Mouse (Mus musculus) kidney, embryonic 15.5 days (tissue): ENCODE measurements around the gene Pdcd1. TPM values are rescaled to one million over a fixed set of nuclear protein-coding genes. Genes with fewer than 3 reads are reported as not detected.
"Not testable (repeated sequence)": the region's sequence is repeated elsewhere in the genome, so short reads cannot be mapped to it uniquely, and the experiment has no call there.

ENCODE experiments used
- ATAC-seq: fragments of 200-750 bp; cut with Nextera tagmentation; replicated peaks from 2 replicates; pipeline ENCODE4 v1.8.0; 2017; ENCODE audit warnings: moderate TSS enrichment; ENCODE audit not compliant: low FRiP score
- H3K27ac ChIP-seq: fragments of 300-500 bp; sonication (generic); 2 replicates; pipeline ENCODE4 v1.5.1; 2015; ENCODE audit warnings: mild to moderate bottlenecking, inconsistent platforms
- H3K27me3 ChIP-seq: fragments of 300-500 bp; sonication (generic); 2 replicates; pipeline ENCODE4 v1.6.1; 2015; ENCODE audit warnings: inconsistent platforms
- H3K36me3 ChIP-seq: fragments of 300-500 bp; sonication (generic); 2 replicates; pipeline ENCODE4 v1.6.1; 2015; ENCODE audit warnings: inconsistent platforms
- H3K4me1 ChIP-seq: fragments of 300-500 bp; sonication (generic); 2 replicates; pipeline ENCODE4 v1.6.1; 2015; ENCODE audit warnings: inconsistent platforms
- H3K4me2 ChIP-seq: fragments of 300-500 bp; sonication (generic); 2 replicates; pipeline ENCODE4 v1.6.1; 2015; ENCODE audit warnings: moderate library complexity, mild to moderate bottlenecking, inconsistent platforms
- H3K4me3 ChIP-seq: fragments of 300-500 bp; sonication (generic); replicated peaks from 2 replicates; pipeline ENCODE4 v1.5.1; 2015; ENCODE audit warnings: mild to moderate bottlenecking, inconsistent platforms
- H3K9ac ChIP-seq: fragments of 300-500 bp; sonication (generic); 2 replicates; pipeline ENCODE4 v1.6.1; 2015; ENCODE audit warnings: mild to moderate bottlenecking, inconsistent platforms
- H3K9me3 ChIP-seq: fragments of 300-500 bp; sonication (generic); replicated peaks from 2 replicates; pipeline ENCODE4 v1.6.1; 2016; ENCODE audit warnings: inconsistent platforms
- WGBS: fragments of 180-500 bp; shearing (Covaris S2); methylation state at CpG from one replicate; pipeline ENCODE4 v1.1.7; 2015; ENCODE audit warnings: mixed read lengths; 5-methylcytosine and 5-hydroxymethylcytosine counted together
- polyA plus RNA-seq: library from polyadenylated mRNA; unstranded; fragments of >200 nt; fragmentation: Nextera tagmentation; extraction: Ambion mirVana; gene quantifications from 2 replicates; pipeline ENCODE4 v1.2.1, GENCODE M21; 2015

Pdcd1 gene
- polyA plus RNA-seq, 1 experiment from 2014 or later = not detected

DNA sequence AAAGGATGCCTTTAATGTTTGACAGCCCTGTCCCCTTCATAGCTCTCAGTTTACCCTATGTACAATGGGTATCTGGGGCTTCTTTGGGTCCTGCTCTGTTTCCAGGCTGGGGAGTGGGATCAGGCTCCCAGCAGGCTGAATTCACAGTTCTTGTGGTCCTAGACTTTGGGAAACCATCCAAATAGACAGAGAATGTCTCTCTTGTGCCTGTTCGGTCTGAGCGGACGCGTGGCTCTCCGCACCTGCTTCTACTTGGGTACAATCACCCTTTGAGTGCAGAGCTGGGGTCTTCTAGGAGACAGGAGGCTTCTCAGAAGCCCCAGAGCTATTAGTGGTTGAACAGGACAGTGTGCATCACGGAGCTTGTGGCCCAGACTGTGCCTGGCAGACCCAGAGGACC lies 32.2 kb downstream of the Pdcd1 start, which contains the start of gene Neu4:
Neu4 (plus strand) TSS at position 301 of the 400 bp plus-strand sequence.
- H3K9ac ChIP-seq = no peak within 1 kb of the TSS
- H3K27ac ChIP-seq = no peak within 1 kb of the TSS
- H3K27me3 ChIP-seq = no peaks in the 10 kb centered on the region
- no peaks in the 10 kb centered on the region for H3K9me3 ChIP-seq
- 85% methylated on average over 6 of the region's 6 CpGs for WGBS
- H3K4me1 ChIP-seq = no peaks in the 10 kb centered on the region
- no peak for ATAC-seq
- no peak within 1 kb of the TSS for H3K4me2 ChIP-seq
- no peaks in the 10 kb centered on the region for H3K36me3 ChIP-seq
- H3K4me3 ChIP-seq = no peak within 1 kb of the TSS

DNA sequence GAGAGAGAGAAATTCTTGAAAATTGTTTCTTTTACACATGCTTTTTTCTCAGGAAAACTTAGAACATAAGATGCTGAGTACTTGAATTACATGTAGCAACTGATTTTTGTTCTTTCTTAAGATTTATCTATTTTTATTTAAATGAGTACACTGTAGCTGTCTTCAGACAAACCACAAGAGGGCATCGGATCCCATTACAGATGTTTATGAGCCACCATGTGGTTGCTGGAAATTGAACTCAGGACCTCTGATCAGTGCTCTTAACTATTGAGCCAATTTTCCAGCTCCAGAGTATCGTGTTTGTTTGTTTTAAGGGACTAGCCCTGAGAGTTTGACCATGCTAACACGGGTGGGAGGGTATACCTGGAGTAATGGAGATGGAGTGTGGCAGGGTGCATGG lies 40.7 kb downstream of the Pdcd1 start:
- Histone ChIP-seq H3K9ac (no peak overlapping the region), H3K4me3 (no peak overlapping the region), H3K27me3 (no peaks in the 10 kb centered on the region), H3K9me3 (no peaks in the 10 kb centered on the region), H3K4me2 (no peak overlapping the region), H3K27ac (no peak overlapping the region), H3K36me3 (no peaks in the 10 kb centered on the region), H3K4me1 (no peaks in the 10 kb centered on the region)
- WGBS = 65% methylated on average over 3 of the region's 3 CpGs
- ATAC-seq = no peak

DNA sequence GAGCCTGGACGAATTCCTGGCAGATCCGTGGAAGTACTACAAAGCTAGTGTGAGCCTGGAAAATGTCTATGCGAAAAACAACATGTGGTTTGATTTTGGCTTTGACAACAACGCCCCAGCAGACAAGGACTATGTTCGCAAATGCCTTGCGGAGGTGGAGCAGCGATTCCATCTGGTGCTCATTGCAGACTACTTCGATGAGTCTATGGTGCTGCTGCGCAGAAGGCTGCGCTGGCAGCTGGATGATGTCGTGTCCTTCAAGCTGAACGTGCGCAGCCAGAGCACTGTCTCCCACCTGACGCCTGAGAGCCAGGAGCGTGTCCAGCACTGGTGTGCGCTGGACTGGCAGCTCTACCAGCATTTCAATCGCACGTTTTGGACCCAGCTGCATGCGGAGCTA lies 43.5 kb downstream of the Pdcd1 start:
- not testable (repeated sequence) for H3K4me1 ChIP-seq, H3K27ac ChIP-seq, H3K27me3 ChIP-seq, H3K36me3 ChIP-seq, H3K9me3 ChIP-seq, ATAC-seq, H3K4me2 ChIP-seq, H3K9ac ChIP-seq, H3K4me3 ChIP-seq
- WGBS = 88% methylated on average over 16 of the region's 19 CpGs

DNA sequence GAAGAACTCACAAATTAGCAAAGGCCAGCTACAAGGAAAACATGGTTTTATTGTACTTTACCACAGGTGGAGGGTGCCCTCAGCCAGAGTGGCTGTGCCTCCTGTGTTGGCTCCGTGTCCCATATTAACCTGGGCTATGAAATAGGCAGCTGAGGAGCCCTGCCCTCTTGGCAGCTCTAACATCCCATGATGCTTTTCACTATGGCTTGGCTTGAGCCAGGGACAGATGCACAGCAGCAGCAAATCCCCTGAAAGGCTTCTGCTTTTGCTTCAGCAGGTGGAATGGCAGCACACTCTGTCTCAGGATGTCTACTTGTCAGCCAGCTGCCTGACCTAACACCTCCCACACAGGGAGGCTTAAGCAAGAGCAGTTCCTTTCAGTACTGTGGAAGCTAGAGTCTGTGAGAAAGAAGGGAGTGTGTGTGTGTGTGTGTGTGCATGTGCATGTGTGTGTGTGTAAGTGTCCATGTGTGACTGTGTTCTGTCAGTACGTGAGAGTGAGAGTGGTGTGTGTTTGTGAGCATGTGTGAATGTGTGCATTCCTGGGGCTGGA lies 46.3 kb downstream of the Pdcd1 start:
- ATAC-seq = 0 out of 2 replicates have a peak, but pooled peaks have one; percentile 23
- not testable (repeated sequence) for H3K4me1 ChIP-seq, H3K27ac ChIP-seq, H3K27me3 ChIP-seq, H3K9me3 ChIP-seq, H3K36me3 ChIP-seq, H3K9ac ChIP-seq, H3K4me2 ChIP-seq, H3K4me3 ChIP-seq
- WGBS = 57% methylated on average over 2 of the region's 2 CpGs

DNA sequence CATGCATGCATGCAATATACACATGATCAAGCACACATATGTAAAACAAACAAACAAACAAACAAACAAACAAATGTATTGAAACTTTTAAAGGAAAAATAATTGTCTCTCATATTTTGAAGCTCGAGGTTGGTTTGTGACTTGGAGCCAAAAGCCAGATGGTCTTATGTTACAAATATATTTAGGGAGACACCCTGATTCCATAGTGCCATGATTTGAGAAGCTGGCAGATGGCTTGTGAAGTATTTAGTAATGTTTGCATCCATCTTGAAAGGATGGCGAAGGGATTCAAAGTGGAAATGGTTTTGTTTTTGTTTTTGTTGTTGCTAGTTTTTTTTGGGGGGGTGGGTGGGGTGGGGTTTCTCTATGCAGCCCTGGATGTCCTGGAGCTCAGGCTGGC lies 51.3 kb downstream of the Pdcd1 start:
- H3K4me2 ChIP-seq = no peak overlapping the region
- 75% methylated on average over 2 of the region's 2 CpGs for WGBS

DNA sequence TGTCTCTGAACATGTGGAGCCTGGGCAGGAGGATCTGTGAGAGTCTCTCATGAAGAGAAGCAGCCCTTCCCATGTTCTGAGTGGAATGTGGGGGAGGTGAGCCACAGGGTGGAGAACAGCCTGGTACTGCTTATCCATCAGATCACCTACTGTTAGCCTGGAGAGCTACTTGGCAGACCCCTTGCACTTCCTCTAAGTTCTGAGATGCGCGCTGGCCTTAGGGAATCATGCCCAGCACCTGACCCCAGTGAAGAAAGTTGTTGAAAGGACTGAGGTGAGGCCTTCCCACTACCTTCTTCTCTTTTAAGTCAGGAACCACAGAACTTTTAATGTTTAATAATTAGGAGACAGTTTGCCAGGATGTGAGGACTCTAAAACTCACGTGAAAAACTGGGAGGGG lies 60.9 kb downstream of the Pdcd1 start:
- WGBS = 86% methylated on average over 3 of the region's 3 CpGs

More for the DNA sequence above, 51.3 kb downstream of the Pdcd1 start:
- H3K36me3 ChIP-seq = no peaks in the 10 kb centered on the region
- H3K9ac ChIP-seq = no peak overlapping the region
- H3K9me3 ChIP-seq = no peaks in the 10 kb centered on the region
- ATAC-seq = no peak
- no peaks in the 10 kb centered on the region for H3K4me1 ChIP-seq
- no peaks in the 10 kb centered on the region for H3K27me3 ChIP-seq
- no peak overlapping the region for H3K27ac ChIP-seq
- H3K4me3 ChIP-seq = no peak overlapping the region

DNA sequence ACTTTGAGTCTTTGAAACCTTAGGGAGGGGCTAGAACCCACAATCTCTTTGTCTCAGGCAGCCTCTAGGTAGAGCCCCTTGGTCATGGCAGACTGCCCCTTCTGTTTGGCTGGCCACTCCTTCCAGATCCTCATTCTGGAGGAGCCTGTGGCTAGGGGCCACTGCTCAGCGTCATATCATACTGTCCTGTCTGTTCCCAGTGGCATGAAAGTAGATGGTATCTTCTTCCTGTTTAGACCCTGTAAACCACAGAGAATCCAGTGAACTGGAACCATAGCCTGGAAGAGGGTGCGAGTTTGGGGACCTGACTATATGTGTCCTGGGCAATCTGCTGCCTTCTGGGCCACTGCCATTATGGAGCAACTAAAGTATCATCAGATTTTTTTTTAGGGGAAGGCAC lies 61.3 kb downstream of the Pdcd1 start:
- H3K4me3 ChIP-seq, H3K4me1 ChIP-seq, H3K36me3 ChIP-seq, H3K27ac ChIP-seq, ATAC-seq, H3K9me3 ChIP-seq, H3K27me3 ChIP-seq, H3K4me2 ChIP-seq, H3K9ac ChIP-seq: not testable (repeated sequence)
- 74% methylated on average over 2 of the region's 2 CpGs for WGBS

More for the DNA sequence above, 60.9 kb downstream of the Pdcd1 start:
- not testable (repeated sequence) for H3K4me3 ChIP-seq, ATAC-seq, H3K36me3 ChIP-seq, H3K9ac ChIP-seq, H3K27ac ChIP-seq, H3K4me2 ChIP-seq, H3K9me3 ChIP-seq, H3K4me1 ChIP-seq, H3K27me3 ChIP-seq

DNA sequence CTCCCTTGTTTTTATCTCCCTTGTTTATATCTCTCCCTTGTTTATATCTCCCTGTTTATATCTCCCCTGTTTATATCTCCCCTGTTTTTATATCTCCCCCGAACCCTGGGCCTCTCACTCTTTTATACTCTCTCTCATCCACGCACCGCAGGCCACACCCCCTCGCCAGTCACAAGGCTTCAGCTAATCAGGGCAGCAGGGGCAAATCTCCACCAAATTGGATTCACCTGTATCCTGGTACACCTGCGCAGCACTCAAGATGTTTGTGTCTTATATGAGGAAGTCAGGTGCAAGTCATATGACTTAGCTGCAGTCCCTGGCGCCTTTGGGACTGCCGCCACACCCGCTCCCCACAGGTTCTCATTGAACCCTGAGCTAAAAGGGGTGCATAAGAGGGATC lies 62.1 kb downstream of the Pdcd1 start, which contains the start of gene Gal3st2c:
Gal3st2c (plus strand) TSS at position 301 of the 400 bp plus-strand sequence.
- not testable (repeated sequence) for H3K36me3 ChIP-seq, H3K9ac ChIP-seq, H3K9me3 ChIP-seq, H3K4me3 ChIP-seq, H3K4me1 ChIP-seq, ATAC-seq, H3K27ac ChIP-seq, H3K27me3 ChIP-seq, H3K4me2 ChIP-seq
- WGBS = 90% methylated on average over 7 of the region's 8 CpGs

DNA sequence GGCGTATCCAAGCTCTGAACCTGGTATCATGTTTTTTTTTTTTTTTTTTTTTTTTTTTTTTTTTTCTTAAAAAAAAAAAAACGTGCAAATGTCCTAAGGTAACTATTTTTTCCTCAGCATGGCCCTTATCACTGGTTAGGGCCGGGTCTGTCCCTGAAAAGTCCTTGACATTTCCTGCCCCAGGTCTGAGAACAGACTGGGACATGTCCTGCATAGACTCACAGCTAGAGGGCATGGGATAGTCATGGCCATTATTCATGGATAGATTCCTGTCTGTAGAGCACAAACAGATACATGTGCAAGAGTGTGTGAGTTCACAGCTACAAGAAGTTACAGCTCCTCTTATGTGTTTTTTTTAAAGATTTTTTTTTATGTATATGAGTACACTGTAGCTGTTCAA lies 63.6 kb downstream of the Pdcd1 start:
- Histone ChIP-seq H3K4me2 (no peak overlapping the region), H3K4me3 (no peak overlapping the region), H3K27me3 (no peaks in the 10 kb centered on the region), H3K4me1 (no peaks in the 10 kb centered on the region), H3K9ac (no peak overlapping the region), H3K27ac (no peak overlapping the region), H3K9me3 (no peaks in the 10 kb centered on the region), H3K36me3 (no peaks in the 10 kb centered on the region)
- whole genome bisulfite sequencing = 62% methylated on average over 3 of the region's 3 CpGs
- ATAC-seq = no peak

Other genes starting within 250 kb of the Pdcd1 start
- 19.0 and 19.3 TPM in 2 replicates for gene Ing5, start 248.6 kb downstream of the Pdcd1 start, polyA plus RNA-seq
- gene D2hgdh, start 227.6 kb downstream of the Pdcd1 start, polyA plus RNA-seq = 14.1 and 16.5 TPM in 2 replicates
- gene Gal3st2, start 191.2 kb downstream of the Pdcd1 start, polyA plus RNA-seq = 0.34 TPM in 1 of 2 replicates, not detected in the other
- not detected in 2 replicates for gene Gal3st2b, start 134.2 kb downstream of the Pdcd1 start, polyA plus RNA-seq
- not detected in 2 replicates for gene Gal3st2c, start 62.0 kb downstream of the Pdcd1 start, polyA plus RNA-seq
- not detected in 2 replicates for gene Neu4, start 32.1 kb downstream of the Pdcd1 start, polyA plus RNA-seq